Mouse (Mus musculus) spleen, adult 2 months (tissue): Measurements from ENCODE around the gene Gm4969. TPM values are rescaled to one million over a fixed set of nuclear protein-coding genes. Genes with fewer than 3 reads are reported as not detected.

ENCODE experiments used
- DNase-seq, 2 experiments: peaks; one replicate each; pipeline versions ENCODE4 v3.0.0 to v3.0.0-alpha.2; 2012 to 2021; ENCODE audit warnings: low spot score in 2 of 2, low read depth in 1 of 2
- H3K27ac ChIP-seq: fragments of 200-500 bp; 2 replicates; pipeline ENCODE4 v1.5.1; 2012; ENCODE audit warnings: low read length, inconsistent platforms; ENCODE audit not compliant: insufficient read depth
- H3K27me3 ChIP-seq: fragments of 200-500 bp; 2 replicates; pipeline ENCODE4 v1.6.1; 2012; ENCODE audit warnings: mild to moderate bottlenecking, moderate library complexity, low read length, inconsistent platforms; ENCODE audit not compliant: control insufficient read depth, insufficient read depth
- H3K36me3 ChIP-seq: fragments of 200-500 bp; 2 replicates; pipeline ENCODE4 v1.6.1; 2012; ENCODE audit warnings: mild to moderate bottlenecking, low read length, inconsistent platforms; ENCODE audit not compliant: control insufficient read depth, insufficient read depth
- H3K4me1 ChIP-seq: fragments of 200-500 bp; 2 replicates; pipeline ENCODE4 v1.6.1; 2011; ENCODE audit warnings: inconsistent platforms; ENCODE audit not compliant: control insufficient read depth, insufficient read depth, insufficient read length
- H3K4me3 ChIP-seq: fragments of 200-500 bp; 2 replicates; pipeline ENCODE4 v1.5.1; 2011; ENCODE audit warnings: mild to moderate bottlenecking, inconsistent platforms; ENCODE audit not compliant: insufficient read depth, insufficient read length; ENCODE audit errors: extremely low read depth
- CTCF ChIP-seq: fragments of 200-500 bp; IDR thresholded peaks from 2 replicates; pipeline ENCODE4 v1.5.1; 2011; ENCODE audit warnings: mild to moderate bottlenecking, inconsistent platforms; ENCODE audit not compliant: insufficient read depth, insufficient read length, insufficient replicate concordance; ENCODE audit errors: extremely low read depth
- POLR2A ChIP-seq: fragments of 200-500 bp; IDR thresholded peaks from 2 replicates; pipeline ENCODE4 v1.6.1; 2011; ENCODE audit warnings: low read depth, low read length, inconsistent platforms
- WGBS: fragments of 180-500 bp; shearing (Covaris S2); methylation state at CpG from one replicate; pipeline ENCODE4 v1.1.7; 2018; 5-methylcytosine and 5-hydroxymethylcytosine counted together
- polyA plus RNA-seq: library from polyadenylated mRNA; depleted of rRNA; stranded (reverse); fragments of >200 nt; gene quantifications from 2 replicates; pipeline ENCODE4 v1.2.3, GENCODE M21; 2012

Gene Gm4969
- polyA plus RNA-seq, 1 experiment, result not detected

- H3K4me3 ChIP-seq, result no peak overlapping the region
- no peak for TF ChIP-seq CTCF
- no peak for TF ChIP-seq POLR2A
- no peak for DNase-seq
- H3K36me3 ChIP-seq, result peaks cover under 1% of the 10 kb centered on the region; the same call in 1 of the 2 replicates
- 90% methylated on average over 4 of the region's 4 CpGs for WGBS
- H3K4me1 ChIP-seq, result peaks cover 35% of the 10 kb centered on the region
- H3K27me3 ChIP-seq, result peaks cover 14% of the 10 kb centered on the region; the same call in 1 of the 2 replicates
- H3K27ac ChIP-seq, result no peak overlapping the region
These were observed 36.0 kb downstream of the Gm4969 start for GRCm38 (mm10) chr7:19082171-19082570.

- no peaks in the 10 kb centered on the region for H3K36me3 ChIP-seq
- H3K4me3 ChIP-seq, result no peak overlapping the region
- H3K27ac ChIP-seq, result no peak overlapping the region
- peaks cover 38% of the 10 kb centered on the region for H3K4me1 ChIP-seq
- TF ChIP-seq POLR2A (no peak), CTCF (no peak)
- DNase-seq, result no peak
- 96% methylated on average over 19 of the region's 19 CpGs for WGBS
- H3K27me3 ChIP-seq, result peaks cover 19% of the 10 kb centered on the region
These were observed 37.7 kb downstream of the Gm4969 start for GRCm38 (mm10) chr7:19080451-19080950.

GRCm38 (mm10) chr7:19078732-19079131 lies 39.4 kb downstream of the Gm4969 start:
- peaks cover 23% of the 10 kb centered on the region for H3K27me3 ChIP-seq
- H3K4me1 ChIP-seq, result peaks cover 22% of the 10 kb centered on the region
- H3K4me3 ChIP-seq, result no peak overlapping the region
- no peaks in the 10 kb centered on the region for H3K36me3 ChIP-seq
- no peak for DNase-seq
- H3K27ac ChIP-seq, result no peak overlapping the region
- WGBS, result 61% methylated on average over 3 of the region's 3 CpGs
- TF ChIP-seq POLR2A (no peak), CTCF (no peak)

DNA sequence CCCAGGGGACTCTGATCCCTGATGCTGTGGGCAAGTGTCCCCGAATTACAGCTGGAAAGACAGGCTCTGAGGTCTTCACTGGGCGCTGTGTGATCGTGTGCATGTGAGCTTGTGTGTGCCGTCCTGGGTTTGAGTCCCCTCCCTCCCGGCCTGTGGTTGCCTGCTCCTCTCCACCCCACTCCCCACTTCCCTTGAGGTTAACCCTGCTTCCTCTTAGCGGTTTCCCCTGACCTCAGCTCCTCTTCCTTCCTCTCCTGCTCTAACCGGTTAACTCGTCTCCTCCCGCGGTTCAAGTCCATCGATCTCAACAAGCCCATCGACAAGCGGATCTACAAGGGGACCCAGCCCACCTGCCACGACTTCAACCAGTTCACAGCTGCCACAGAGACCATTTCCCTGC lies 40.4 kb downstream of the Gm4969 start:
- Histone ChIP-seq H3K4me3 (no peak overlapping the region), H3K4me1 (peaks cover 19% of the 10 kb centered on the region), H3K27me3 (peaks cover 21% of the 10 kb centered on the region), H3K36me3 (no peaks in the 10 kb centered on the region), H3K27ac (no peak overlapping the region)
- 3% methylated on average over 14 of the region's 14 CpGs for WGBS
- TF ChIP-seq CTCF (no peak), POLR2A (no peak)
- peak; percentile 74 to 88 for DNase-seq

DNA sequence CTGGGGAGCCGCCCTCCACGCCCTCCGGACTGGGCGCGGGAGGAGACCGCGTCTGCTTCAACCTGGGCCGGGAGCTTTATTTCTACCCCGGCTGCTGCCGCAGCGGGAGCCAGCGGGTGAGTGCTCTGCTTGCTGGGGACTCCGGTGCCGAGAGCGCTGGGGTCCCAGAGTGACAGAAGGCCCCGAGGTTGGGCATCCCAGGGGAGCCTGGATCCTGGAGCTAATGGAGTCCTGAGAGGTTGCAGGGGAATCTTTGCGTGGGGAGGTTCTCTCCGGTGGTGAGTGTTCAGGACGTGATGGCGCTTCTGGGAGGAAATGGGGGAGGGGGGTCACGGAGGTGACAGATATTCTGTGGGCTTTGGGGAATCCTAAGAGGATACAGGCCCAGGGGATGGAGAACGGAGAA lies 41.6 kb downstream of the Gm4969 start:
- Histone ChIP-seq H3K4me1 (peaks cover 19% of the 10 kb centered on the region), H3K36me3 (no peaks in the 10 kb centered on the region), H3K27me3 (peaks cover 18% of the 10 kb centered on the region), H3K4me3 (peak overlapping the region; percentile 34), H3K27ac (no peak overlapping the region; the same call in 1 of the 2 replicates)
- WGBS, result under 1% methylated on average over 22 of the region's 22 CpGs
- TF ChIP-seq POLR2A (no peak), CTCF (no peak)
- no peak for DNase-seq

- Histone ChIP-seq H3K27ac (no peak within 1 kb of the TSS; the same call in 1 of the 2 replicates), H3K27me3 (peaks cover 18% of the 10 kb centered on the region), H3K4me3 (peak within 1 kb of the TSS; percentile 44), H3K36me3 (no peaks in the 10 kb centered on the region), H3K4me1 (peaks cover 19% of the 10 kb centered on the region)
- no peak for TF ChIP-seq CTCF
- 1% methylated on average over 86 of the region's 91 CpGs for WGBS
- DNase-seq, result peak in 1 of 2 experiments; percentile 66
These were observed 42.2 kb downstream of the Gm4969 start, which contains the start of gene Dmwd for GRCm38 (mm10) chr7:19075723-19076585. Gene Dmwd (plus strand): TSS chr7:19076227.

- Histone ChIP-seq H3K27ac (no peak overlapping the region), H3K4me3 (peak overlapping the region; percentile 14; the same call in 1 of the 2 replicates), H3K36me3 (no peaks in the 10 kb centered on the region), H3K27me3 (peaks cover 19% of the 10 kb centered on the region), H3K4me1 (peaks cover 19% of the 10 kb centered on the region)
- WGBS, result 53% methylated on average over 5 of the region's 5 CpGs
- DNase-seq, result no peak
- TF ChIP-seq POLR2A, result no peak
- TF ChIP-seq CTCF, result no peak
These were observed 42.9 kb downstream of the Gm4969 start for GRCm38 (mm10) chr7:19075231-19075630.
